ENCODE assay signal across 10 mouse cellular contexts in genomic region chr9:45664871-45665394, GRCm38 (mm10).
A peak's percentile ranks its signal among the peaks of the same experiment; 100 is the strongest.
DNase-seq lines count a peak whose midpoint lies in the region; ATAC-seq and TF ChIP-seq lines count a peak whose summit lies in the region.
"Had no signal": no experiment of that assay in that cellular context is flagged by ENCODE, and none has a peak within 500 bp of the region (broad histone marks: within the 10 kb centered on the region; RNA-seq: fewer than 3 reads in every experiment).

No protein-coding gene starts in this region.

- no peak for TF ChIP-seq CTCF in kidney, postnatal 0 days (IDR thresholded peaks at IDR 0.05; ENCODE audit: low read depth)

- no peaks in the 10 kb centered on the region for H3K36me3 ChIP-seq in kidney, postnatal 0 days (ENCODE audit: insufficient read depth, low read length)
- H3K36me3 ChIP-seq in embryonic facial prominence, embryonic 11.5 days (replicated peaks; ENCODE audit: control insufficient read depth, insufficient read depth, low read depth, low read length): no peaks in the 10 kb centered on the region
- peaks cover 2% of the 10 kb centered on the region; the same call in 1 of the 2 replicates for H3K36me3 ChIP-seq in hindbrain, embryonic 16.5 days (ENCODE audit: control insufficient read depth, insufficient read depth, low read length)
- H3K36me3 ChIP-seq in neural tube, embryonic 12.5 days: no peaks in the 10 kb centered on the region

- H3K9ac ChIP-seq in kidney, postnatal 0 days (ENCODE audit: low read depth, low read length): no peak overlapping the region
- H3K9ac ChIP-seq in embryonic facial prominence, embryonic 11.5 days (replicated peaks; ENCODE audit: low read length): no peak overlapping the region
- H3K9ac ChIP-seq in hindbrain, embryonic 16.5 days (ENCODE audit: low read depth, low read length): peak overlapping the region; percentile 50; the same call in 1 of the 2 replicates
- H3K9ac ChIP-seq in neural tube, embryonic 12.5 days: no peak overlapping the region

- H3K4me3 ChIP-seq in kidney, postnatal 0 days (replicated peaks; ENCODE audit: low read depth, low read length): no peak overlapping the region
- H3K4me3 ChIP-seq in embryonic facial prominence, embryonic 11.5 days (ENCODE audit: low read depth, low read length): no peak overlapping the region
- H3K4me3 ChIP-seq in hindbrain, embryonic 16.5 days (ENCODE audit: low read length): no peak overlapping the region
- no peak overlapping the region for H3K4me3 ChIP-seq in neural tube, embryonic 12.5 days
- H3K4me3 ChIP-seq: erythroblast, embryonic 14.5 days had no signal

- H3K27me3 ChIP-seq in kidney, postnatal 0 days (ENCODE audit: insufficient read depth, low read length): no peaks in the 10 kb centered on the region
- H3K27me3 ChIP-seq in embryonic facial prominence, embryonic 11.5 days (ENCODE audit: control insufficient read depth, insufficient read depth, low read length): no peaks in the 10 kb centered on the region
- H3K27me3 ChIP-seq in hindbrain, embryonic 16.5 days (replicated peaks; ENCODE audit: control insufficient read depth, insufficient read depth, low read length): no peaks in the 10 kb centered on the region
- no peaks in the 10 kb centered on the region for H3K27me3 ChIP-seq in neural tube, embryonic 12.5 days (replicated peaks)

- no peaks in the 10 kb centered on the region for H3K4me1 ChIP-seq in kidney, postnatal 0 days (replicated peaks; ENCODE audit: insufficient read depth, low read length)
- H3K4me1 ChIP-seq in embryonic facial prominence, embryonic 11.5 days (ENCODE audit: control insufficient read depth, insufficient read depth, low read length): no peaks in the 10 kb centered on the region
- peaks cover 40% of the 10 kb centered on the region for H3K4me1 ChIP-seq in hindbrain, embryonic 16.5 days (ENCODE audit: control insufficient read depth, insufficient read depth, low read depth, low read length)
- H3K4me1 ChIP-seq in neural tube, embryonic 12.5 days: peaks cover 47% of the 10 kb centered on the region

- peak; percentile 69 for DNase-seq in kidney, postnatal 0 days (ENCODE audit: low spot score)
- DNase-seq in kidney, adult 18-20 months: no peak
- no peak for DNase-seq in embryonic facial prominence, embryonic 11.5 days (ENCODE audit: low spot score)
- no peak for DNase-seq in liver
- DNase-seq in heart, postnatal 25 days (ENCODE audit: low spot score): no peak
- DNase-seq: adrenal gland, adult 8-10 months had no signal

- peak overlapping the region; percentile 23; the same call in 1 of the 2 replicates for H3K4me2 ChIP-seq in kidney, postnatal 0 days (ENCODE audit: low read length)
- H3K4me2 ChIP-seq in embryonic facial prominence, embryonic 11.5 days (ENCODE audit: low read depth, low read length): no peak overlapping the region
- 0 out of 2 replicates have a peak overlapping the region, but pooled peaks have one; percentile 4 for H3K4me2 ChIP-seq in hindbrain, embryonic 16.5 days (ENCODE audit: low read length)
- peak overlapping the region; percentile 32; the same call in 1 of the 2 replicates for H3K4me2 ChIP-seq in neural tube, embryonic 12.5 days (replicated peaks)

- intact Hi-C loops in heart, postnatal 25 days (cut with DNase I): no loop called here

- H3K27ac ChIP-seq in kidney, postnatal 0 days: no peak overlapping the region
- H3K27ac ChIP-seq in embryonic facial prominence, embryonic 11.5 days (replicated peaks; ENCODE audit: low read depth, low read length): no peak overlapping the region
- peak overlapping the region; percentile 85 for H3K27ac ChIP-seq in hindbrain, embryonic 16.5 days (ENCODE audit: low read depth, low read length)
- H3K27ac ChIP-seq in neural tube, embryonic 12.5 days: peak overlapping the region; percentile 81

- WGBS in kidney, postnatal 0 days: 21% methylated on average over 15 of the region's 15 CpGs
- WGBS in embryonic facial prominence, embryonic 11.5 days: 32% methylated on average over 15 of the region's 15 CpGs
- 12% methylated on average over 15 of the region's 15 CpGs for WGBS in hindbrain, embryonic 16.5 days
- 14% methylated on average over 15 of the region's 15 CpGs for WGBS in neural tube, embryonic 12.5 days

- H3K9me3 ChIP-seq in kidney, postnatal 0 days (replicated peaks; ENCODE audit: low read length): no peaks in the 10 kb centered on the region
- H3K9me3 ChIP-seq in embryonic facial prominence, embryonic 11.5 days (replicated peaks; ENCODE audit: control insufficient read depth, low read length): no peaks in the 10 kb centered on the region
- no peaks in the 10 kb centered on the region for H3K9me3 ChIP-seq in hindbrain, embryonic 16.5 days (ENCODE audit: control insufficient read depth, low read length)
- no peaks in the 10 kb centered on the region for H3K9me3 ChIP-seq in neural tube, embryonic 12.5 days

- peak; percentile 66 for ATAC-seq in kidney, postnatal 0 days (replicated peaks; ENCODE audit: low FRiP score, low read depth)
- ATAC-seq in embryonic facial prominence, embryonic 11.5 days (replicated peaks; ENCODE audit: insufficient number of reproducible peaks, low FRiP score, low TSS enrichment, low read depth): peak; percentile 29; the same call in 1 of the 2 replicates
- ATAC-seq in hindbrain, embryonic 16.5 days: peak; percentile 59
- ATAC-seq in neural tube, embryonic 12.5 days (ENCODE audit: low FRiP score, low read depth): peak; percentile 88
- no peak for ATAC-seq in erythroblast, adult 5-6 weeks (replicated peaks; ENCODE audit: low FRiP score, poor library complexity, severe bottlenecking)

Comparison
In these comparisons a context has a peak if more than half of its experiments do, and no peak if none do; other contexts are left out.
1. H3K27ac ChIP-seq: peak in hindbrain, embryonic 16.5 days (single experiment) and neural tube, embryonic 12.5 days (single experiment); none in kidney, postnatal 0 days (single experiment) and embryonic facial prominence, embryonic 11.5 days (single experiment).